Mouse (Mus musculus) ES-Bruce4 (cell line): ENCODE measurements around the gene Nrn1.

Source experiments
- CTCF ChIP-seq: IDR thresholded peaks from one replicate; pipeline ENCODE4 v1.8.1; 2011; ENCODE audit warnings: low read depth, low read length
- EP300 ChIP-seq: IDR thresholded peaks from 2 replicates; pipeline ENCODE4 v1.6.1; 2011; ENCODE audit warnings: low read depth, low read length; ENCODE audit not compliant: insufficient read depth
- POLR2A ChIP-seq: IDR thresholded peaks from one replicate; pipeline ENCODE4 v1.8.1; 2011; ENCODE audit warnings: low read length; ENCODE audit not compliant: insufficient read depth

- TF ChIP-seq EP300: no peak
- no peak for TF ChIP-seq CTCF
- TF ChIP-seq POLR2A: no peak
These were observed 39.3 kb downstream of the Nrn1 start for GRCm38 (mm10) chr13:36695516-36696201.
